11 mouse cellular contexts compared by ENCODE assay signal in the genomic region with DNA sequence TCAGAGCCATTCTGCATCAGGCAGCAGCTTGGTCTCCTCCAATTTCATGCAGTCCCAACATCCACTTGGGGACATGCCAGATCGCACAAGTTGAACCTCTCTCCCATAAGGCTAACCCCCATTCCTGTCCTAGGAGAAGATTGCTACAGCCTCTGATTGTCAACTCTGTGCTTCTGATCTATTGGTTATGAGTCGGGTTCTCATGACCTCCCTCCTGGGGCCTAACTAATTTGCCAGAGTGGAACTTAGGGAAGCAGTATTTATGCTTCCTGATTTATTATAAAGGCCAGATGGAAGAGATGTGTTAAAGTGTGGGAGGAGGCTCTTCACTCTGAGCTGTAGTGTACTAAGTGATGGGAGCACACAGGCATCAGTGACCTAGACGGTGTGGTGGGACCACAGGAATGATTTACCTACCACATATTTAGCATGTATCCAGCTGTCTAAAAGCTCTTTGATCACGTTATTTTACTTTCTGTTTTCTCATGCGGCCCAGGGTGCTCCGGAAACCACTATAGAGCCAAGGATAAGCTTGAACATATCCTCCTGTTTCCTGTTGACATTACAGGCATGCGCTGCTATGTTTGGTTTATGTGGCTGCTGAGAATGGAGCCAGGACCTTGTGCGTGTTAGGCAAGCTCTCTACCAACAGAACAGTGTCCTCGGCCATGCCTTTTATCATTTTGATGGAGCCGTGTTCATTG. TPM values are rescaled to one million over a fixed set of nuclear protein-coding genes. Genes with fewer than 3 reads are reported as not detected.
A peak's percentile ranks its signal among the peaks of the same experiment; 100 is the strongest.
DNase-seq lines count a peak whose midpoint lies in the region; ATAC-seq lines count a peak whose summit lies in the region.
"Had no signal": no experiment of that assay in that cellular context is flagged by ENCODE, and none has a peak within 500 bp of the region (broad histone marks: within the 10 kb centered on the region; RNA-seq: fewer than 3 reads in every experiment).

No protein-coding gene starts in this region.

- H3K9ac ChIP-seq in kidney, embryonic 14.5 days (ENCODE audit: low read depth, low read length), result no peak overlapping the region
- no peak overlapping the region for H3K9ac ChIP-seq in embryonic facial prominence, embryonic 14.5 days (ENCODE audit: low read depth, low read length)

- H3K4me1 ChIP-seq in kidney, embryonic 14.5 days (ENCODE audit: control insufficient read depth, insufficient read depth, low read length), result peaks cover 10% of the 10 kb centered on the region; the same call in 1 of the 2 replicates
- peaks cover 15% of the 10 kb centered on the region for H3K4me1 ChIP-seq in embryonic facial prominence, embryonic 14.5 days (ENCODE audit: control insufficient read depth, insufficient read depth, low read length)

- H3K27ac ChIP-seq in kidney, embryonic 14.5 days (ENCODE audit: low read depth, low read length), result peak overlapping the region; percentile 32; the same call in 1 of the 2 replicates
- H3K27ac ChIP-seq in embryonic facial prominence, embryonic 14.5 days (replicated peaks; ENCODE audit: low read depth, low read length), result no peak overlapping the region

- ATAC-seq in kidney, embryonic 14.5 days (ENCODE audit: low FRiP score, low TSS enrichment), result peak; percentile 90
- ATAC-seq in embryonic facial prominence, embryonic 14.5 days (ENCODE audit: low read depth), result no peak

- H3K36me3 ChIP-seq in kidney, embryonic 14.5 days (ENCODE audit: control insufficient read depth, insufficient read depth, low read length), result no peaks in the 10 kb centered on the region
- H3K36me3 ChIP-seq in embryonic facial prominence, embryonic 14.5 days (ENCODE audit: control insufficient read depth, insufficient read depth, low read length), result no peaks in the 10 kb centered on the region
- H3K36me3 ChIP-seq: G1E had no signal

- H3K4me3 ChIP-seq in kidney, embryonic 14.5 days (ENCODE audit: low read length), result no peak overlapping the region
- no peak overlapping the region for H3K4me3 ChIP-seq in embryonic facial prominence, embryonic 14.5 days (ENCODE audit: low read depth, low read length)

- intact Hi-C loops in gastrocnemius, postnatal 14 days (cut with DNase I; ENCODE audit: low total_unique reads), result no loop called here

- no peaks in the 10 kb centered on the region for H3K27me3 ChIP-seq in kidney, embryonic 14.5 days (ENCODE audit: control insufficient read depth, insufficient read depth, low read length)
- H3K27me3 ChIP-seq in embryonic facial prominence, embryonic 14.5 days (replicated peaks; ENCODE audit: control insufficient read depth, insufficient read depth, low read length), result no peaks in the 10 kb centered on the region

- H3K4me2 ChIP-seq in kidney, embryonic 14.5 days (replicated peaks; ENCODE audit: low read depth, low read length), result no peak overlapping the region
- no peak overlapping the region for H3K4me2 ChIP-seq in embryonic facial prominence, embryonic 14.5 days (ENCODE audit: low read depth, low read length)
- H3K4me2 ChIP-seq: liver, embryonic 11.5 days had no signal

- no peaks in the 10 kb centered on the region for H3K9me3 ChIP-seq in kidney, embryonic 14.5 days (ENCODE audit: control insufficient read depth, low read length)
- no peaks in the 10 kb centered on the region for H3K9me3 ChIP-seq in embryonic facial prominence, embryonic 14.5 days (ENCODE audit: control insufficient read depth, low read length)
- H3K9me3 ChIP-seq: G1E had no signal

- DNase-seq in kidney, adult 18-20 months, result no peak
- DNase-seq in embryonic facial prominence, embryonic 14.5 days (ENCODE audit: low spot score), result peak; percentile 27
- peak; percentile 65 for DNase-seq in lung, postnatal 10 days
- DNase-seq in thymus, postnatal 10 days (ENCODE audit: low spot score in 2 of 2), result peak; percentile 17 to 25
- no peak for DNase-seq in gastrocnemius, postnatal 14 days
- DNase-seq in spleen, postnatal 14 days (ENCODE audit: low spot score in 2 of 2), result no peak
- DNase-seq in frontal cortex, adult 2 months (ENCODE audit: extremely low spot score in 1 of 2, low spot score in 1 of 2), result no peak
- DNase-seq: spleen, adult 18-20 months had no signal

- WGBS in kidney, embryonic 14.5 days, result 43% methylated on average over 10 of the region's 10 CpGs
- WGBS in embryonic facial prominence, embryonic 14.5 days, result 55% methylated on average over 10 of the region's 10 CpGs

RNA-seq across cellular contexts. Expression of a gene that starts 18.6 kb away (rescaled TPM):
- 9.3 and 13.4 TPM in 2 replicates for polyA plus RNA-seq in kidney, embryonic 14.5 days (2014; fragmentation: Nextera tagmentation; extraction: Ambion mirVana)
- 4.1 TPM in 2 replicates for polyA plus RNA-seq in embryonic facial prominence, embryonic 14.5 days (2014; fragmentation: Nextera tagmentation; extraction: Ambion mirVana)
- total RNA-seq in gastrocnemius, postnatal 14 days (2021), result under 1 TPM; 0.16 to 0.43 TPM
- 3.3 and 3.6 TPM in 2 replicates for polyA plus RNA-seq in frontal cortex, adult 2 months (2012; rRNA removed)
- polyA plus RNA-seq: G1E had no signal

RNA-seq across cellular contexts. Expression of a gene that starts 46.8 kb away (rescaled TPM):
- 75.3 and 75.5 TPM in 2 replicates for polyA plus RNA-seq in kidney, embryonic 14.5 days (2014; fragmentation: Nextera tagmentation; extraction: Ambion mirVana)
- 114 and 116 TPM in 2 replicates for polyA plus RNA-seq in embryonic facial prominence, embryonic 14.5 days (2014; fragmentation: Nextera tagmentation; extraction: Ambion mirVana)
- 10 to 100 TPM; 68.6 to 82.2 TPM for total RNA-seq in gastrocnemius, postnatal 14 days (2021)
- 32.3 and 34.9 TPM in 2 replicates for polyA plus RNA-seq in frontal cortex, adult 2 months (2012; rRNA removed)
- polyA plus RNA-seq: G1E had no signal

Comparison
In these comparisons a context has a peak if more than half of its experiments do, and no peak if none do; other contexts are left out.
1. DNase-seq: peak in embryonic facial prominence, embryonic 14.5 days (single experiment), lung, postnatal 10 days (single experiment) and thymus, postnatal 10 days (2 of 2); none in kidney, adult 18-20 months (single experiment), gastrocnemius, postnatal 14 days (single experiment), spleen, postnatal 14 days (0 of 2) and frontal cortex, adult 2 months (0 of 2).